Mouse (Mus musculus): ENCODE data around the gene Magi2. TPM values are rescaled to one million over a fixed set of nuclear protein-coding genes. Genes with fewer than 3 reads are reported as not detected.

The Magi2 gene
- polyA plus RNA-seq, 1 experiment: 0.18 TPM

DNA sequence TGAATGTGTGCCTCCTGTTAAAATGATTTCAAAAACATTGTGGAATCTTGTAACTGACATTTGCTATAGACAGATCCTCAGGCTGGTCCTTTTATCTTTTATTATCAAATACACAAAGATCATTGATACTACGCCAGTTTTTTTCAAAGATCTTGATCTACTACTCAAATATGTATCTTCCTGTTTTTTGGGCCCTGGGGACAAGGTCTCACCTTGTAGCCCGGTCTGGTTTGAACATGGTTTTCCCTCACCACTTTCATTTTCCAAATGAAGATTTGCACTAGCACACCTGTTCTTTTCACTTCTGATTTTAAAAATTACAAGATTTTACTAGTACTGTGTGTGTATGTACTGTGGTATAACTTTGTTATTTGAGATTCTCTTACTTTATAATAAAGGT is 745.9 kb downstream of the Magi2 start:
- H3K79me2 ChIP-seq (ENCODE audit: control insufficient read depth, insufficient read depth): no peaks in the 10 kb centered on the region
- H3K79me3 ChIP-seq (ENCODE audit: low read depth): no peaks in the 10 kb centered on the region
- no peak overlapping the region for H3ac ChIP-seq (ENCODE audit: control insufficient read depth, insufficient read length, low read depth)
- H3K36me3 ChIP-seq (ENCODE audit: control insufficient read depth, insufficient read depth): no peaks in the 10 kb centered on the region
- TF ChIP-seq FOSL1 (IDR thresholded peaks at IDR 0.05; ENCODE audit: insufficient read depth, low read length, poor library complexity, severe bottlenecking) (no peak), USF1 (IDR thresholded peaks at IDR 0.05; ENCODE audit: low read depth) (no peak), CEBPB (IDR thresholded peaks at IDR 0.05; ENCODE audit: low read depth) (no peak), MYOD1 (IDR thresholded peaks at IDR 0.05; ENCODE audit: control insufficient read depth, insufficient read length, low read depth) (no peak), MYOG (IDR thresholded peaks at IDR 0.05; ENCODE audit: control insufficient read depth, extremely low read depth, insufficient read length) (no peak), CTCF (IDR thresholded peaks at IDR 0.05; ENCODE audit: control insufficient read depth, insufficient read depth, insufficient read length) (no peak), MAX (IDR thresholded peaks at IDR 0.05) (no peak)
- no peaks in the 10 kb centered on the region for H3K27me3 ChIP-seq (ENCODE audit: control insufficient read depth, insufficient read depth, insufficient read length)
- no peak overlapping the region for H3K4me3 ChIP-seq (ENCODE audit: insufficient read depth, poor library complexity, severe bottlenecking)

DNA sequence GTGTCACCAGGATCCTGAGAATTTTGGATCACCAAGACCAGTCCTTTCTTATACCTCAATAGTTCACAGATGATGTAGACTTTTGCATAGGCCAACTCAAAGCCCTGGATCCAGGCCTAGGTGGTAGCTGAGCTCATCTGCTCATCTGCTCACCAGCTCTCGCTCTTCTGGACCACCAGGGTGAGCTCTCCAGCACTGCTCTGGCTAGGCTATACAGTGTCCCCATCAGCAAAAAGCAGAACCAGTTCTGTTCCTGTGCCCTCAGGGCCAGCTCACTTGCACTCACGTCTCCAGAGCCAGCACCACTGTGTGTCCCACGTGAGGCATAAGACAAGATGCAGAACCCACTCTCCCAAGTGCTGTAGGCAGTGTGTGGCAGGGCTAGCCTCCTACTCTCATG is 747.0 kb downstream of the Magi2 start:
- Histone ChIP-seq H3K36me3 (ENCODE audit: control insufficient read depth, insufficient read depth) (no peaks in the 10 kb centered on the region), H3ac (ENCODE audit: control insufficient read depth, insufficient read length, low read depth) (no peak overlapping the region), H3K79me2 (ENCODE audit: control insufficient read depth, insufficient read depth) (no peaks in the 10 kb centered on the region), H3K27me3 (ENCODE audit: control insufficient read depth, insufficient read depth, insufficient read length) (no peaks in the 10 kb centered on the region), H3K4me3 (ENCODE audit: insufficient read depth, poor library complexity, severe bottlenecking) (no peak overlapping the region), H3K79me3 (ENCODE audit: low read depth) (no peaks in the 10 kb centered on the region)
- TF ChIP-seq MYOD1 (IDR thresholded peaks at IDR 0.05; ENCODE audit: control insufficient read depth, insufficient read length, low read depth) (no peak), CEBPB (IDR thresholded peaks at IDR 0.05; ENCODE audit: low read depth) (no peak), USF1 (IDR thresholded peaks at IDR 0.05; ENCODE audit: low read depth) (no peak), MAX (IDR thresholded peaks at IDR 0.05) (no peak), MYOG (IDR thresholded peaks at IDR 0.05; ENCODE audit: control insufficient read depth, extremely low read depth, insufficient read length) (no peak), FOSL1 (IDR thresholded peaks at IDR 0.05; ENCODE audit: insufficient read depth, low read length, poor library complexity, severe bottlenecking) (no peak), CTCF (IDR thresholded peaks at IDR 0.05; ENCODE audit: control insufficient read depth, insufficient read depth, insufficient read length) (no peak)

DNA sequence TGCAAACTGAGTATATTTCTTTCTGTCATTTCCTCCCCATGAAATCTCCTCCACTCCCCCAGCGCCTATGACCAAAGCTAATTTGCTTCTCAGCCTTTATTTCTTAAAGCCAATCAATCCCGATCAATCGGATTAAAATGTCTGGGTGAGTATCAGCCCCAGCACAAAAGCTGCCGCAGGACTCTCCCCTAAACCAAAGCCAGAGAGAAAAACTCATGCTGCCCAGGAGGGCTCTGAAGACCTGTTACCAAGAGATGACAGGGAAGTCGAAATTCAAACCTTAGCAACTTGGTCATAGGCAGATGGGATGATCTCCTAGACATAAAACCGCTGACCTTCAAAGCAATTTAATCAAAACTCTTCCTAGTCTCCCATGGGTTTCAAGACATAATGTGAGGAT is 754.7 kb downstream of the Magi2 start:
- H3K27me3 ChIP-seq (ENCODE audit: control insufficient read depth, insufficient read depth, insufficient read length): no peaks in the 10 kb centered on the region

DNA sequence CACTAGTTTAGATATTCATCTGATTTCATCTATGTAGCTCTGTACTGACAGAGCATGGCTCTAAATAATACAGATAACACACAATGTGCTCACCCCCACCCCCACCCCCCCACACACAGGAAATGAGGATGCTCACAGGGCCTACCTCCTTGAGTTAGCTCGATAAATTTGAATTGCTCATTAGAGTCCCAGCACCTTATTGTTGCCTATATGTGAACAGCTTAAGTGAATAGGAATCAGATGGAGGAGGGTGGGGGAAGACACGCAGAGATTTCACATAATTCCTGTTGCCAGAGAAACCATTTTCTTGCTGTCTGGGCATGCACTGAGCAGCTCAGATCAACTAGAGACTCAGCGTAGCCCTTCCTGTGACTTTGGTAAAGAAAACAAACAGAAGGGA is 755.2 kb downstream of the Magi2 start:
- Histone ChIP-seq H3ac (ENCODE audit: control insufficient read depth, insufficient read length, low read depth) (no peak overlapping the region), H3K4me3 (ENCODE audit: insufficient read depth, poor library complexity, severe bottlenecking) (no peak overlapping the region), H3K36me3 (ENCODE audit: control insufficient read depth, insufficient read depth) (no peaks in the 10 kb centered on the region), H3K27me3 (ENCODE audit: control insufficient read depth, insufficient read depth, insufficient read length) (no peaks in the 10 kb centered on the region), H3K79me2 (ENCODE audit: control insufficient read depth, insufficient read depth) (no peaks in the 10 kb centered on the region), H3K79me3 (ENCODE audit: low read depth) (no peaks in the 10 kb centered on the region)
- no peak for TF ChIP-seq MYOG (IDR thresholded peaks at IDR 0.05; ENCODE audit: control insufficient read depth, extremely low read depth, insufficient read length)
- TF ChIP-seq MAX (IDR thresholded peaks at IDR 0.05): no peak
- no peak for TF ChIP-seq MYOD1 (IDR thresholded peaks at IDR 0.05; ENCODE audit: control insufficient read depth, insufficient read length, low read depth)
- no peak for TF ChIP-seq USF1 (IDR thresholded peaks at IDR 0.05; ENCODE audit: low read depth)

More for the DNA sequence above, 754.7 kb downstream of the Magi2 start:
- Histone ChIP-seq H3K79me3 (ENCODE audit: low read depth) (no peaks in the 10 kb centered on the region), H3K4me3 (ENCODE audit: insufficient read depth, poor library complexity, severe bottlenecking) (no peak overlapping the region), H3ac (ENCODE audit: control insufficient read depth, insufficient read length, low read depth) (no peak overlapping the region), H3K79me2 (ENCODE audit: control insufficient read depth, insufficient read depth) (no peaks in the 10 kb centered on the region), H3K36me3 (ENCODE audit: control insufficient read depth, insufficient read depth) (no peaks in the 10 kb centered on the region)
- TF ChIP-seq USF1 (IDR thresholded peaks at IDR 0.05; ENCODE audit: low read depth): no peak
- TF ChIP-seq MYOG (IDR thresholded peaks at IDR 0.05; ENCODE audit: control insufficient read depth, extremely low read depth, insufficient read length): no peak
- TF ChIP-seq CEBPB (IDR thresholded peaks at IDR 0.05; ENCODE audit: low read depth): no peak
- TF ChIP-seq MYOD1 (IDR thresholded peaks at IDR 0.05; ENCODE audit: control insufficient read depth, insufficient read length, low read depth): no peak
- TF ChIP-seq MAX (IDR thresholded peaks at IDR 0.05): no peak
- TF ChIP-seq CTCF (IDR thresholded peaks at IDR 0.05; ENCODE audit: control insufficient read depth, insufficient read depth, insufficient read length): no peak
- no peak for TF ChIP-seq FOSL1 (IDR thresholded peaks at IDR 0.05; ENCODE audit: insufficient read depth, low read length, poor library complexity, severe bottlenecking)

DNA sequence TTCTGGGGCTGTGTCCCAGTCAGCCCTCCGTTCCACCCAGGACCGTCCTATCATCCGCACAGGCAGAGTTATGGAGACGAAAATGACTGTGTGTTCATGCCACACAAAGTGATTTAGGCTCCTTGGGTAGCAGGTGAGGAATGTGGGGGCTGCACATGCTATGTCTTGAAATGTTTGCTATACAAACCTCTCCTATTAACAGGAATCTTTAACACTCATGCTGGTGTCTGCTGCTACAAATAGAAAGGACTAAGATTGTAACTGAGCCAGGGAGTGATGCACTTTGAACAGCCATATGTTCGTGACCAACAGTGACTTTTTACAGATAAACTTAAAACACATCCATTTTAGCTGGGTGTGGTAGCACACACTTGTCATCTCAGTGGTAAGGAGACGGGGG is 772.6 kb downstream of the Magi2 start:
- H3K36me3 ChIP-seq (ENCODE audit: control insufficient read depth, insufficient read depth): no peaks in the 10 kb centered on the region
- TF ChIP-seq MAX (IDR thresholded peaks at IDR 0.05) (no peak), MYOG (IDR thresholded peaks at IDR 0.05; ENCODE audit: control insufficient read depth, extremely low read depth, insufficient read length) (no peak), FOSL1 (IDR thresholded peaks at IDR 0.05; ENCODE audit: insufficient read depth, low read length, poor library complexity, severe bottlenecking) (no peak)

DNA sequence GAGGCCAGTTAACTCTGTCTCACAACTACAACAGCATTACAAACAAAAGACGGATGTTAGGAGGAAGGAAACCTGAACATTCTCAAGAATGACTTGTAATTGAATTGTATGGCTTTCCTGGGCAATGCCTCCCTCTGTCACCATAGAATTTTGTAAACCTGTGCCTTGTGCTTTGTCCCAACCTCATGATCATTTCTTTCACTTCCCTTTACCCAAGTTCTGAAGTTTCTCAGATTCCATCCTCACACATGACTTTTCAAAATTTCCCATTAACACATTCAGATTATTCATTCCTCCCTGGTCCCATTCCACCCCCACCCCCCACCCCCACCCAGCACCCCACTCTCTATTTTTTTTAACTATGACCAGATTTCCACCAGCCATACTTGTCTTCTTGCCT is 773.1 kb downstream of the Magi2 start:
- Histone ChIP-seq H3K4me3 (ENCODE audit: insufficient read depth, poor library complexity, severe bottlenecking) (no peak overlapping the region), H3K79me3 (ENCODE audit: low read depth) (no peaks in the 10 kb centered on the region), H3ac (ENCODE audit: control insufficient read depth, insufficient read length, low read depth) (no peak overlapping the region), H3K79me2 (ENCODE audit: control insufficient read depth, insufficient read depth) (no peaks in the 10 kb centered on the region), H3K27me3 (ENCODE audit: control insufficient read depth, insufficient read depth, insufficient read length) (no peaks in the 10 kb centered on the region), H3K36me3 (ENCODE audit: control insufficient read depth, insufficient read depth) (no peaks in the 10 kb centered on the region)
- no peak for TF ChIP-seq MYOG (IDR thresholded peaks at IDR 0.05; ENCODE audit: control insufficient read depth, extremely low read depth, insufficient read length)
- no peak for TF ChIP-seq MAX (IDR thresholded peaks at IDR 0.05)
- TF ChIP-seq CTCF (IDR thresholded peaks at IDR 0.05; ENCODE audit: control insufficient read depth, insufficient read depth, insufficient read length): no peak
- TF ChIP-seq USF1 (IDR thresholded peaks at IDR 0.05; ENCODE audit: low read depth): no peak
- TF ChIP-seq CEBPB (IDR thresholded peaks at IDR 0.05; ENCODE audit: low read depth): no peak
- TF ChIP-seq MYOD1 (IDR thresholded peaks at IDR 0.05; ENCODE audit: control insufficient read depth, insufficient read length, low read depth): no peak
- no peak for TF ChIP-seq FOSL1 (IDR thresholded peaks at IDR 0.05; ENCODE audit: insufficient read depth, low read length, poor library complexity, severe bottlenecking)

More for the DNA sequence above, 772.6 kb downstream of the Magi2 start:
- Histone ChIP-seq H3K4me3 (ENCODE audit: insufficient read depth, poor library complexity, severe bottlenecking) (no peak overlapping the region), H3ac (ENCODE audit: control insufficient read depth, insufficient read length, low read depth) (no peak overlapping the region), H3K27me3 (ENCODE audit: control insufficient read depth, insufficient read depth, insufficient read length) (no peaks in the 10 kb centered on the region), H3K79me2 (ENCODE audit: control insufficient read depth, insufficient read depth) (no peaks in the 10 kb centered on the region), H3K79me3 (ENCODE audit: low read depth) (no peaks in the 10 kb centered on the region)

All from C2C12 (cell line).